Mouse (Mus musculus) hindbrain, embryonic 11.5 days (tissue): Measurements from ENCODE around the gene Mpi. TPM values are rescaled to one million over a fixed set of nuclear protein-coding genes. Genes with fewer than 3 reads are reported as not detected.

Source experiments
- ATAC-seq: fragments of 200-750 bp; cut with Nextera tagmentation; 2 replicates; pipeline ENCODE4 v1.8.0; 2017; ENCODE audit warnings: mild to moderate bottlenecking, moderate TSS enrichment, moderate library complexity; ENCODE audit not compliant: low FRiP score
- DNase-seq: peaks from one replicate; pipeline ENCODE4 v3.0.0-alpha.2; 2015; ENCODE audit warnings: low spot score
- H3K27ac ChIP-seq: fragments of 300-500 bp; sonication (generic); 2 replicates; pipeline ENCODE4 v1.5.1; 2014; ENCODE audit warnings: mild to moderate bottlenecking, low read depth, low read length
- H3K27me3 ChIP-seq: fragments of 300-500 bp; sonication (generic); 2 replicates; pipeline ENCODE4 v1.6.1; 2014; ENCODE audit warnings: mild to moderate bottlenecking, low read length, moderate library complexity, mixed read lengths; ENCODE audit not compliant: control insufficient read depth, insufficient read depth
- H3K36me3 ChIP-seq: fragments of 300-500 bp; sonication (generic); 2 replicates; pipeline ENCODE4 v1.6.1; 2014; ENCODE audit warnings: mild to moderate bottlenecking, low read length, moderate library complexity, mixed read lengths; ENCODE audit not compliant: control insufficient read depth, insufficient read depth
- H3K4me1 ChIP-seq: fragments of 300-500 bp; sonication (generic); replicated peaks from 2 replicates; pipeline ENCODE4 v1.6.1; 2014; ENCODE audit warnings: low read length, mixed read lengths; ENCODE audit not compliant: control insufficient read depth, insufficient read depth
- H3K4me2 ChIP-seq: fragments of 300-500 bp; sonication (generic); replicated peaks from 2 replicates; pipeline ENCODE4 v1.6.1; 2014; ENCODE audit warnings: mild to moderate bottlenecking, low read depth, low read length
- H3K4me3 ChIP-seq: fragments of 300-500 bp; sonication (generic); 2 replicates; pipeline ENCODE4 v1.5.1; 2014; ENCODE audit warnings: low read depth, low read length
- H3K9ac ChIP-seq: fragments of 300-500 bp; sonication (generic); 2 replicates; pipeline ENCODE4 v1.6.1; 2014; ENCODE audit warnings: low read depth, low read length
- H3K9me3 ChIP-seq: fragments of 300-500 bp; sonication (generic); 2 replicates; pipeline ENCODE4 v1.6.1; 2016; ENCODE audit warnings: low read length; ENCODE audit not compliant: control insufficient read depth
- WGBS: fragments of 180-500 bp; shearing (Covaris S2); extraction: QIAGEN DNeasy Blood & Tissue Kit; methylation state at CpG from one replicate; pipeline ENCODE4 v1.1.7; 2014; 5-methylcytosine and 5-hydroxymethylcytosine counted together
- polyA plus RNA-seq: library from polyadenylated mRNA; unstranded; fragments of >200 nt; fragmentation: Nextera tagmentation; extraction: Ambion mirVana; gene quantifications from 2 replicates; pipeline ENCODE4 v1.2.1, GENCODE M21; 2014

The Mpi gene
- polyA plus RNA-seq, 1 experiment from 2014 or later: 50.0 TPM

GRCm38 (mm10) chr9:57504891-57505290, 47.7 kb downstream of the Mpi start:
- WGBS: 49% methylated on average over 10 of the region's 10 CpGs
- Histone ChIP-seq H3K36me3 (no peaks in the 10 kb centered on the region), H3K4me2 (0 out of 2 replicates have a peak overlapping the region, but pooled peaks have one; percentile 77), H3K4me3 (peak overlapping the region; percentile 37; the same call in 1 of the 2 replicates), H3K27ac (no peak overlapping the region), H3K4me1 (peaks cover 14% of the 10 kb centered on the region), H3K9ac (no peak overlapping the region), H3K9me3 (no peaks in the 10 kb centered on the region), H3K27me3 (peaks cover 60% of the 10 kb centered on the region)
- ATAC-seq: no peak
- peak; percentile 14 for DNase-seq

DNA sequence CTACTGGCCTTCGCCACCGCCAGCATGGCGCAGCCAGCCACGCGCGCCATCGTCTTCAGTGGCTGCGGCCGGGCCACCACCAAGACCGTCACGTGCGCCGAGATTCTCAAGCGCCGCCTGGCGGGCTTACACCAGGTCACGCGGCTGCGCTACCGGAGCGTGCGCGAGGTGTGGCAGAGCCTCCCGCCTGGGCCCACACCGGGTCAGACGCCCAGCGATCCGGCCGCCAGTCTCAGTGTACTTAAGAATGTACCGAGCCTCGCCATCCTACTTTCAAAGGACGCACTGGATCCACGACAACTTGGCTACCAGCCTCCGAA, 48.2 kb downstream of the Mpi start:
- H3K4me1 ChIP-seq: peaks cover 14% of the 10 kb centered on the region
- H3K27me3 ChIP-seq: peaks cover 60% of the 10 kb centered on the region
- ATAC-seq (0 out of 2 replicates have a peak, but pooled peaks have one; percentile 41), DNase-seq (peak; percentile 69)
- under 1% methylated on average over 34 of the region's 34 CpGs for WGBS
- peak overlapping the region; percentile 37 for H3K4me3 ChIP-seq
- 0 out of 2 replicates have a peak overlapping the region, but pooled peaks have one; percentile 41 for H3K9ac ChIP-seq
- peak overlapping the region; percentile 77 for H3K4me2 ChIP-seq
- H3K27ac ChIP-seq: no peak overlapping the region
- H3K36me3 ChIP-seq: no peaks in the 10 kb centered on the region
- no peaks in the 10 kb centered on the region for H3K9me3 ChIP-seq

- peaks cover 14% of the 10 kb centered on the region for H3K4me1 ChIP-seq
- H3K27ac ChIP-seq: no peak within 1 kb of the TSS
- WGBS: under 1% methylated on average over 46 of the region's 46 CpGs
- ATAC-seq (peak; percentile 69), DNase-seq (peak; percentile 65)
- H3K27me3 ChIP-seq: peaks cover 60% of the 10 kb centered on the region
- H3K4me3 ChIP-seq: peak within 1 kb of the TSS; percentile 37
- no peaks in the 10 kb centered on the region for H3K36me3 ChIP-seq
- H3K4me2 ChIP-seq: peak within 1 kb of the TSS; percentile 77
- no peaks in the 10 kb centered on the region for H3K9me3 ChIP-seq
- peak within 1 kb of the TSS; percentile 41; the same call in 1 of the 2 replicates for H3K9ac ChIP-seq
Measured at GRCm38 (mm10) chr9:57503622-57504380, 48.8 kb downstream of the Mpi start, which contains the start of gene Rpp25. Gene Rpp25 (plus strand): TSS chr9:57504026.

DNA sequence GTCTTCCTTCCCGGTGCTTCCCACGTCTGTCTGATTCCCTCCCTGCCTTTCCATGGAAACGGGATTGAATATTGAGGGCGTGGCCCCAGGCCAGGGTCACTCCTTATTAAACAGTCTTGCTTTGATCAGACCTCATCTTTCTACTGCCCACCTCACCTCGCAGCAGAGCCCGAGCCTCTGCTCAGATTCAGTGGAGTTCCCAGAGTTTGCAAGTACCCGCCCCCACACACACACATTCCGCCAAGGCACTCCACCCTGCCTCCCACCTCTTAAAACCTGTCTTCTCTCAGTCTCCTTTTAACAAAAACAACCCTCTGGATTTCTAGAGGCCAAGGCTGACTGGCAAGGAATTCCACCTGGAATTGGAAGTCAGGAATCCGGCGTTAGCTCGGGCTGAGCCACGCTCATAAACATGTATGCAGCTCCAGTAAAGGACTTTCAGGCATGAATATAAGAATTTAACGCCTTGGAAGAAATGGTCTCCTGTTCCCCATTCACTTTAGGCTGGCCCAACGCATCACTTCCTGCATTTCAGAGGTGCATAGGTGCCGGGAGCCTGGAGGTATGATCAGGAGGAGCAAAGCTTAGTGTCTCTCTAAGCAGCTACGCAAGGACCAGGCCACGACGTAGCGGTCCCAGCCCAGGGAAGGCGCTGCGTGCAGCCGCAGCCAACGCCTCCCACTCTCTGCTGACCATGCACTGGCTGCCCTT, 49.5 kb downstream of the Mpi start:
- Histone ChIP-seq H3K9ac (no peak overlapping the region), H3K4me3 (peak overlapping the region; percentile 37), H3K27me3 (peaks cover 60% of the 10 kb centered on the region), H3K27ac (no peak overlapping the region), H3K9me3 (no peaks in the 10 kb centered on the region), H3K36me3 (no peaks in the 10 kb centered on the region), H3K4me1 (peaks cover 14% of the 10 kb centered on the region), H3K4me2 (peak overlapping the region; percentile 77)
- 0 out of 2 replicates have a peak, but pooled peaks have one; percentile 4 for ATAC-seq
- DNase-seq: peak; percentile 52
- WGBS: 3% methylated on average over 23 of the region's 23 CpGs

DNA sequence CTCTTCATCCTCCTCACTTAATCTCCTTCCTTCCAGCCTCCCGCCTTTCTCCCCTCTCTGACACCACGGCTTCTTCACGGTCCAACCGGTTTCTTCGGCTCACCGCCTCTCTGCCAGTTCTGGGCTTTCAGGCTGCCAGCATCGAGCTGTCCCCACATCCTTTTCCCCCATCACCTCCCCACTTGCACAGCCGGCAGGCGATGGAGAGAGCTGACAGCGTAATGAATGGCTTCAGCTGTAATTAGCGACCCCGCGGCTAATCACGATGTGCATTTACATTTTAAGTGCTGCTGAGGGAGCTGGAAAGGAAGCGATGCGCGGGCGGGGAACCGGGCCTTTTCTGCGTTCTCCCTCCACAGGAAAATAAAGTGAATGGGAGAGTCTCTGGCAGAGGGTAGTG, 50.7 kb downstream of the Mpi start:
- Histone ChIP-seq H3K27me3 (peaks cover 60% of the 10 kb centered on the region), H3K9me3 (no peaks in the 10 kb centered on the region), H3K9ac (0 out of 2 replicates have a peak overlapping the region, but pooled peaks have one; percentile 23), H3K4me1 (peaks cover 14% of the 10 kb centered on the region), H3K4me3 (peak overlapping the region; percentile 14), H3K36me3 (no peaks in the 10 kb centered on the region), H3K27ac (peak overlapping the region; percentile 42; the same call in 1 of the 2 replicates), H3K4me2 (peak overlapping the region; percentile 2)
- peak; percentile 70 for DNase-seq
- ATAC-seq: peak; percentile 37; the same call in 1 of the 2 replicates
- WGBS: 2% methylated on average over 20 of the region's 20 CpGs

DNA sequence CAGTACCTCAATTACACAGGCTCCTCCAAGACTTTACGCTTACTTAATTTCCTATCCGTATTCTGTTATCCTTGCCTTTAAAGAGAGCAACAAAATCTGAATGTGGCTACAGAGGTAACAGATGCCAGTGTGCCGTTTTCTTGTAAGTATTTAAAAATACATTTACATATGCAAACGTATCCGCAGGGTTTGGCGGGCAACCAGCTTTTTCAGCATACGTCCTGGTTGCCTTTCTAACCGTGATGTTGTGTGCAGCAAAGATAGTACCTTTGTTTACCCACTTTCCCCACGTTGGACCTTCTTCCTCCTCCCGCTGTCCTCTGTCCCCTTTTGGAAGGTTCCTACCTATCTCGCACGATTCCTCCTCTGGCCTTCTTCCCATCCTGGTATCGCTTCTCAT, 51.1 kb downstream of the Mpi start:
- Histone ChIP-seq H3K4me2 (peak overlapping the region; percentile 2), H3K27ac (peak overlapping the region; percentile 42; the same call in 1 of the 2 replicates), H3K36me3 (no peaks in the 10 kb centered on the region), H3K9me3 (no peaks in the 10 kb centered on the region), H3K4me1 (peaks cover 14% of the 10 kb centered on the region), H3K4me3 (peak overlapping the region; percentile 14), H3K9ac (0 out of 2 replicates have a peak overlapping the region, but pooled peaks have one; percentile 23), H3K27me3 (peaks cover 58% of the 10 kb centered on the region)
- ATAC-seq (no peak), DNase-seq (no peak)
- WGBS: 6% methylated on average over 13 of the region's 13 CpGs

GRCm38 (mm10) chr9:57498536-57498935, 54.0 kb downstream of the Mpi start:
- WGBS: 50% methylated on average over 7 of the region's 7 CpGs

GRCm38 (mm10) chr9:57497236-57497635, 55.3 kb downstream of the Mpi start:
- ATAC-seq (no peak), DNase-seq (no peak)
- Histone ChIP-seq H3K27ac (no peak overlapping the region), H3K9me3 (no peaks in the 10 kb centered on the region), H3K27me3 (peaks cover 16% of the 10 kb centered on the region), H3K4me1 (peaks cover 4% of the 10 kb centered on the region; the same call in 1 of the 2 replicates), H3K36me3 (no peaks in the 10 kb centered on the region), H3K4me3 (no peak overlapping the region), H3K9ac (no peak overlapping the region), H3K4me2 (no peak overlapping the region)
- 73% methylated on average over 5 of the region's 5 CpGs for WGBS

More at GRCm38 (mm10) chr9:57498536-57498935, 54.0 kb downstream of the Mpi start:
- peak overlapping the region; percentile 33; the same call in 1 of the 2 replicates for H3K27ac ChIP-seq
- peaks cover 29% of the 10 kb centered on the region for H3K27me3 ChIP-seq
- no peaks in the 10 kb centered on the region for H3K9me3 ChIP-seq
- H3K4me3 ChIP-seq: no peak overlapping the region
- peaks cover 9% of the 10 kb centered on the region; the same call in 1 of the 2 replicates for H3K4me1 ChIP-seq
- DNase-seq (no peak), ATAC-seq (no peak)
- no peaks in the 10 kb centered on the region for H3K36me3 ChIP-seq
- H3K9ac ChIP-seq: no peak overlapping the region
- no peak overlapping the region for H3K4me2 ChIP-seq
